Mouse (Mus musculus): ENCODE measurements at regions not wholly inside any gene's neighbourhood (a gene's known extent, or its start where the extent isn't known, plus 50 kb on each side); places are given as distances from the start of the nearest gene placed in this dataset.

DNA sequence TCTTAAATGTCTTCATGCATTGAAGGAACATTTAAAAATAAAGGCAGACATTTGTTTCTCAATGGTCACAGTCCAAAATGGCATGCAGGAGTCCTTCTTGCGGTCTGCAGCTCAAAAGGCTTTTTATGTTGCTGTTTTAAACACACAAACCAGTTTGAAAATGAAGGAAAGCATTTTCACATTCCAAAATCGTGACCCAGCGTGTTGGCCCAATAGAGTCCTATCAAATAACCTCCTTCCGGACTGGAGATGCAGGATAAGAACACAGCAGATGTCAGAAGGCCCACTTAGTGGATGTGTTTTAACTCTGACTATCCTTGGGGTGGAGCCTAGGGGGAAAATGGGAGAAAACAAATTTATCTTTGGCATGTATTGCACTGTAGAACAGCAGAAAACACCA, 263.4 kb upstream of the Pik3r1 start:
- no peak for DNase-seq

DNA sequence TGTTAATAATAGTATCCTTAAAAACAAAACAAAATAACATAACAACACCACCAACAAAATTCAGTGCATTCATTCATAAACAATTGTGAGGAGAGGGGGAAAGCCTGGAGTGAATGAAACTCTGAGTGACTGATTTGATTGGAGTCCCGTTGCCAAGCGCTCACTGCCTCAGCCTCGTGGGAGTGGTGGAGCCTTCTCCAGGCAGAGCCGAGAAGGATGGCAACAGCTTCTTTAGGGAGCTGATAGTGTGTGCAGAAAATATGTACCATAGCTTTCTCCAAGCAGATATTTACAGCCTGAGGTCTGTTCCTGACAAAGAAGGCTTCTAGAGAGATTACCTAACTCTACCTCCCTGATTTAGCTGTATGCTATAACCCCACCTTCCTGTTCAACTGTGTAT, 266.5 kb upstream of the Pik3r1 start:
- no peak for DNase-seq

DNA sequence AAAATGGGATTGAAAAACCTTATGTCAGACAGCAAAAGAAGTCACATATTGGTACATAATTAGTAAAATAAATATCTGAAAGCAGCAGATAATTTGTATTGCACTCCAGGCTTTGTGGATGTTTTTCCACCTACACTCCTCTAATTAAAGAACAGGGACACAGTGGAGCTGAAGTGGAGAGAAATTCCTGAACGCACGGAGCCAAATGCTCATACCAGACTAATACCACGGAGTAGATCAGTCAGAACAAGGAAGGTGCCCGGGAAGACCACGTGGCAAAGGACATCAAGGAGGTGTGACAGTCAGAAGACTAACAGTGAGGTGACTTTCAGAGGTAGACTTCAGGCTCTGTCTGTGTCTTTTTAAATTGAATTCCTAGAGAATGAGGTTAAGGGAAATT, 268.0 kb upstream of the Pik3r1 start:
- DNase-seq, result no peak

DNA sequence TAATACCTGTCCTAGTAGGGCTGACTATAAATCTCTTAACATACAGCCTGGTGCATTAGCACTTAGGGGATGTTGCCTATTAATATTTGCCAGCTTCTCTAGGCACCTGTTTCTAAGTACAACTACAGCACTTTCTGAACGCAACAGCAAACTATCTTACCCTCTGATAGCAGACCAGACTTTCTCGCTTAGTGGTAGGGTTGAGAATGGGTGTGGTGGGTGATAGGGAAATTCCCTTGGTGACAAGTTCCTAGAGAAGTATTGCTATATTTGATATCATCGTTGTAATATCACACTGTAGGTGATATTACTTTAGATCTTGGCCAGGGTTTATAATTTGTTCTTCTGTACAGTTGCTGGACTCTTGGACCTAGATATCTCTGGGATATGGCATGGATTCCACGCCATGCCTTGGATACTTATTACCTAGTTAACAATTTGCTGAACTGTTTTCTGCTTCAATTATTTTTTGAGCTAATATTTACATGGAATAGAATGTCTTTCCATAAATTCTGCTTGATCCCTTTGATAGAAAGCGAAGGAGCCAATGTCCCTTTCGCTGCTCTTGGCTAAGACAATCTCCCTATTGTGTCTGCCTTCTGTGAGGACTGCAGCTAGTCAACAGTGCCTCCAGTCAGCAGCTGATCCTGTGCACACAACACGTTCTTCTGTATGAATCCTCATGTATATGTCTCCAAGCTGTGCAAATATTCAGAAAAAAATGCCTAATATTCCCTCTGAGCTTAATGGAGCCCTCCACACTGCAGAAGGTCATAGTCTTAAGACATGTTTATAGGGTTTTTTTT, 269.0 kb upstream of the Pik3r1 start:
- no peak for DNase-seq

DNA sequence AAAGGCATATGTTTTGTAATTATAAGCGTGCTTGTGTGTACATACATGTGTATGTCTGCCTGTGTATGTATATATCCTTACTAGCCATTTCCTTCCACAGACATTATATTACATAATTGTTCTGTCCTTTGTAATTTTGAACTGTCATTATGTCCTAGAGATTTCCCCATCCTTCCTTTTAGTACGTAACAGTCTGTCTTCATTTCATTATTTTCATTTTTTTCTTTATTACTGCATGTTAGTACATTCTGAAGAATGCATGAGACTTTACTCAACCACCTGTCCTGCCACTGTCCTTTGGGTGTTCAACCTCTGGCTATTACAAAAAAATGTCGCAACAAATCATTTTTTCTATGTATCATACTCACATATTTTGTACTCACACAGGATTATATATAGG, 292.2 kb upstream of the Pik3r1 start:
- DNase-seq, result no peak

DNA sequence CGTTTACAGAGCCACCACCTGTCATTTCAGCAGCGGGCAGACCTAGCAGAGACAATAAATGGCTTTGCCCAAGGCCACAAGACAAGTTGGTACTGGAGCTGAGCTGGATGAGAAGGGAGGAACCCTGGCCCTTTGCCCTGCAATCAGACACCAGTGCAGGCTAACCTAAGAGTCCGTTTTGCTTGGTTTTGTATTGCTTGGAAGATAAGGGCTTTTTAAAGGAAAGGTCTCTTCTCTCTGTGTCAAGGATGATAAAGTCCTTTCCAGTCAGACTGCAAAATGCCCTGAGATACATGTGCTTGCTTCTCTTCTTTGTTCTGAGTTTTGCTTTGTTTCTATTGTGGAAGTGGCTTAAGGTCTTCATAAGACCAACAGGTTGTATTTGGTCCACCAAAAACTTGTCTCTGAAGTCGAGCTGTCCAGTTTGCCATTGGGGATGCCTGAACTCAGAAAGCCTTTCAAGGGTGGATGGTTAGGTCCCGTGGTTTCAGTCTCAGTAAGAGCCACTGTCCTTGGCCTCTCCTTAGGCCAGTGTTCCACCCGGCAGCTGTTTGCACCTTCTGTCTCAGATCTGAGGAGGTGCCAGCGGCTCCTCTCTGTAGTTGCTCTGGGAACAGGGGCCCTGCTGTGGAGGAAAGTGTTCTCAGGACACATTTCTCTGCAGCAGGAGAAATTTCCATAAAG, 296.7 kb upstream of the Pik3r1 start:
- peak; percentile 53 for DNase-seq

DNA sequence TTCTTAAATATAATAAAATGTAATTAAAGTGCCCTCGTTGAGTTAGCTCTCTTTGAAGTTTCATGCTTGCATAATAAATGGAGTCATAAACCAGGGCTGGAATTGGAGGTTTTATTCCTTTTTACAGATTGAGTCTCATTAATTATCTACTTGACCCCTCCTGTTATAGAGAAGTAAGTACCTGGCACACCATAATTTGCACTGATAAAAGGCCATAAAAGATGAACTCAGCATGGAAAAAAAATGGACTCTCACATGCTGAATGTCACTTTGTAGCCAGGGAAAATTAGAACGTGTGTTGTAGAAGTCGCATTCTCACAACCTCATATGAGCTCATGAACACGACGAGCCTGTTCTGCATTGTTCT, 297.2 kb upstream of the Pik3r1 start:
- no peak for DNase-seq

DNA sequence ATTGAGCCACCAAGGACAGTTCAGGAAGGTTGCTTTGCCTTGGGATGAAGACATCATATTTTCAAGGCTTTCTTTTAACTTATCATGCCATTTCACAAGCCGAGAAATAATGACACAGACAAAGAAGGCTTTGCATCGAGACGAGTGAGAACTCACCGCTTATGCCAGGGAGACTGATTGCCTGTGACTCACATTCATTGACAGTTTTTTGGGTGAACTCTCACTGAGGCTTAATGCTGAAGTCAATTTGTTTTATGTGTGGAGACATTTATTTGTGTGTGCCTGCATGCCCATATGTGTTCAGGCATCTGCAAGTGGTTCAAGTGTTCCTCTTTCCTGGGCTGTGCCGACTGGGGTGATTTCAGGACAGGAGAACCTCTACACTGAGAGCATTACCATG, 297.8 kb upstream of the Pik3r1 start:
- no peak for DNase-seq

DNA sequence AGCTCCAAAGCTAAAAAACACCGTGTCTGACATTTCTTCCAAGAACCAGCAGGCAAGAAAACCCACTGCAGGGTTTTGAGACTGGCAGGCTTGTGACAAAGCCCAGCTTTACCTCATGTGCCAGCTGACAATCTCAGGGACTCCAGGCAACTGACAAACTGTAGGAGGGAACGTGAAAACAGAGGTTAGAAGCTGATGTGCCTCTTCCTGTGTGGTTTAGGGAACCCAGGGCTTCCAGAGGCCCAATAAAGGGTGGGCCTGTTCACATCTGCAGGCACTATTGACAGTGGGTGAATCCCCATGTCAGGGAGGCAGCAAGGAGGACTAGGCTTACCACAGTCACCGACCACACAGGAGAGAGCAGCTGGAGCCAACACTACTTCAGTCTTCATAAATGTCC, 302.7 kb upstream of the Pik3r1 start:
- no peak for DNase-seq

DNA sequence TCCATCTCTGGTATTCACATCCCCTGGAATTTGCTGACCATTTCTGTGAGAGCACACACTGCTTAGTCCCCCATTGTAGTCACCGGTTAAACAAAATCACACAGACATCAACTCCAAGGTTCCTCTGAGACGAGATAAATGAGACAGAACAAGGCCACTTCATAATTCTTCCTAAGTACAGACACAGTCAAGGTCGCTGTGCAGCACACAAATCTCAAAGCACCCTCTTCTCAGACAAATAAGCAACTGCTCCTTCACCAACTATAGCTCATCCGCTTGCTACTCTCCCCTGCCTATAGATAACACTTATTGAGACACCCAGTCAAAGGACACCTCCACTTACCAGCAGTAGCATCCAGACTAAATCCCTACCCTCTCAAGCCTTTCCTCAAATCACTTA, 304.3 kb upstream of the Pik3r1 start:
- DNase-seq, result no peak

DNA sequence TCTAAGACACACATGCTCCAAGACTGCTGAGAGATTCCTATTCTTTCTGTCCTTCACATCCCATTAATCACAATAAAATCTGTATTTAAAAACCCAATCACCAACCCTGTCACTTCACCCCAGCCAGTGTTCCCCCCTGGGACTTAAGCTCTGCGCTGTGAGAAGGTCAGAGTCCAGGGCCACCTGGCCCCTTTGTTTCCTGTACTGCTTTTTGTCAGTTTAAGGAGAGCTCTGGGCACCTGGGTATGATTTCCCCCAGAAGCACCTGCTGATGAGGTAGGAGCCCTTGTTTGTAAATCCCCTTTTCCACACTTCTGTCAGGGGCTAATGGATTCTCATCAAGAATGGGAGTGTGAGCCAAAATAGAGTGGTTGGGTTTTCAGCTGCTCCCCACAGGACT, 319.7 kb upstream of the Pik3r1 start:
- DNase-seq, result no peak

DNA sequence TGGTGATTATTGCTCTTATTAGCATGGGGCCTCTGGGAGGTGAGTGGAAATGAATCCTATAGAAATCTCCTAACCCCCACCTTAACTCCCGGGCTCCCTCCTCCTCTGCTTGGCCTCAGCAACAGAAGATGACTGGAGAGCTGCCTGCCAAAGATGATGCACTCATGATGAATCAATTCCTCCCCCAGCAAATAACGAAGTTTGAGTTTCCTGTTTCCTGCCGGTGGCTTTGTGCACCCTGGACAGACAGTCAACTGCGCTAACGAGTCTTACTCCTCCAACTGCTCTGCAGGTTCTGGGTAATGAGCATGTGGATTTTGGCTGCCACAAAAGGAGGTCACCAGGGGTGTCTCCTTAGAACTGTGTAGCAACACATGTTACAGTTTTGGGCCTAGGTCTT, 321.5 kb upstream of the Pik3r1 start:
- DNase-seq, result no peak

DNA sequence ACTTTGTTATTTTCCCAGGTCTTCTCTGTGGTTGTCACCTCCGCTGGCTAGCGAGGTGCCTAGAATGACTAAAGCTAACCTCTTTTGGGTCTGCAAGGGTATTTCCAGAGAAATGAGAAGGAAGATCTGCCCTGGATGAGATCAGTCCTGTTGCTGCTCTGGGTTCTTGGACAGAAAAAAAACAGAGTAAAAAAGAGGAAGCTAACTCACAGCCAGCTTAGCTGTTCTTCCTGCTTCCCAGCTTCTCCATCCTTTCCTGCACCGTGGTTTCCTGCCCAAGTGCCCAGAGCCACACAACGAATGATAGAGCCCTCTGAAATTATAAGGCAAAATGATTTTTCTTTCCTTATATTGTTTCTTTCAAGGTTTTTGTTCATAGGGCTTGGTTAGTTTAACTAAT, 326.2 kb upstream of the Pik3r1 start:
- no peak for DNase-seq

DNA sequence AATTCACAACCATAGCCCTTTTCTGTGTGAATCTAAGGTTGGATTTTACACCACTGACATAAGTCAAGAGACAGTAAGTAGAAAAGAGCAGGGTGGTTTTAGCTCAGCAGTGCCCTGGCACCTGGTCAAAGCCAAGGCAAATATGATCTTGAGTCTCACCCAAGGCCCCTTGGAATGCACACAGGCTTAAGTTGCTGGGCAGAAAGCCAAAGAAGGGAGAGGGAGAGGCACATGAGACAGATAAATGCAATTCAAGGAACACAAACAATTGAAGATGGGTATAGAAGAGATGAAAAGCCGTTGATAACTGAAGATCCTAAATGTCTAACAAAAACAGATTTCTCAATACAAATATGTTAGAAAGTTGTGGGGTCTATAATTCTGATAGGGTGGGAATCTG, 335.1 kb upstream of the Pik3r1 start:
- no peak for DNase-seq

DNA sequence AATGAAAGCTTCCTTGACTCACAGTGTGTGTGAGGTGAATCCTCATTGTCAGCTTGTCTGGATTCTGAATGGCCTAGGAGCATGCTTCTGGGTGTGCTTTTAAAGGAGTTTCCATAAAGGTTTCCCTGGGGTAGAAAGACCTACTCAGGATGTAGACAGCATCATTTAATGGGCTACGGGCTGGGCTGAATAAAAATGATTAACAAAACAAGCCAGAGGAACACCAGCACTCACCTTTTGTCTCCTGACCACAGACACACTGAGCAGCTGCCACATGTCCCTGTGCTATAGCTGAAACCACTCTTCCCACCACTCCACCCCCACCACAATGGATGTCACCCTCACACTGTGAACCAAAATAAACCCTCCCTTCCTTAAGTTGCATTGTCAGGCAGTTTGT, 338.2 kb upstream of the Pik3r1 start:
- DNase-seq, result no peak

DNA sequence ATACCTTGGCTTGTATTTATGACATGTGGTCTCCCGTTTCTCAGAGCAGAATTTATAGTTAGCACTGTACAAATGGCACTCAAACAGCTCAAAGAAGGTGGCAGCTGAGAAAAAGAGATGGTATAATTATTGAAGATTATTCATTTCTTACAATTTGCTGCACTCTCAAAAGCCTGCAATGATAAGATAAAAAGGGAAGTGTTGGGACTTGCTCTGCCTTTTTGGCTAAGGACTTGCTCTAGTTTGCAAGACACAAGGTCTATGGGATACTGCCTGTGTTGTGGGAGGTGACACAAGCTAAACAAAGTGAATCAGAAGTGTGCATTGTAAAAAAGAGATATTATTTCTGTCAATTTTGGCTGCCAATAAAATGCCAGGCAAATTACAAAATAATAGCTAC, 340.2 kb upstream of the Pik3r1 start:
- no peak for DNase-seq

DNA sequence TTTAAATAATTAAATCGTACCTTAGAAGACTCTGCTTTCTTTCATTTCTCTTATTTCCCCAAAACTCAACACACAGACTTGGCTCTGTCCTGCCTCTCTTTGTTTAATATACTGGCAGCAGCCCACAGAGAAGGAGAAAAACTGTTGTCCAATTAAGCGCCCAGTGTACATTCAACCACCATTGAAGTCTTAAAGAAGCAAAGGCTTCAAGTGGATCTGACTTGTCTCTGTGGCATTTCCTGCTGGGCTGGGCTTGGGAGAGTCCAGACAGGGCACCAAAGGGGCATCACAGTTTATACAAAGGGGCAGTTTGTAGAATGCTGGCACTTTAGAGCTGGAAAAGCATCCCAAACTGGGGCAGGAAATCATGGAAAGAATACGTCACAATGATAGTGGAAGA, 340.9 kb upstream of the Pik3r1 start:
- DNase-seq, result no peak

DNA sequence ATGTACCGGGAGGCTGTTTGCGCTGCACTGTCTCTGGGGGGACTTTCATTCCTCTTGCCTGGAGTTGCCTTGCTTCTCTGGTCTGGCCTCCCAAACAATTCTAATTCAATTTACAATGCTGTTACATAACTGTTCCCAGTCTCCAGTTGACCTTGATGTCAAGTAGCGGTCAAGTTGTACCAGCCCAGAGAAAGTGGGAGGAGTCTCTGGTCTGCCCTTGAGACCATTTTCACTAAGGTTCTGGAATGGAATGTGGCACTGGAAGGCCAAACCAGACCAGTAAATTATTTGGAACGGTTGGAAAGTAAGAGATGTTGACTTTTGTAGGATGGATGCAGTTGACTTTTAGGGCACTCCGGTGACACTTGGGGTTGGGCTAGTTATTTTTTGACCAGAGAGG, 345.9 kb upstream of the Pik3r1 start:
- DNase-seq, result no peak

DNA sequence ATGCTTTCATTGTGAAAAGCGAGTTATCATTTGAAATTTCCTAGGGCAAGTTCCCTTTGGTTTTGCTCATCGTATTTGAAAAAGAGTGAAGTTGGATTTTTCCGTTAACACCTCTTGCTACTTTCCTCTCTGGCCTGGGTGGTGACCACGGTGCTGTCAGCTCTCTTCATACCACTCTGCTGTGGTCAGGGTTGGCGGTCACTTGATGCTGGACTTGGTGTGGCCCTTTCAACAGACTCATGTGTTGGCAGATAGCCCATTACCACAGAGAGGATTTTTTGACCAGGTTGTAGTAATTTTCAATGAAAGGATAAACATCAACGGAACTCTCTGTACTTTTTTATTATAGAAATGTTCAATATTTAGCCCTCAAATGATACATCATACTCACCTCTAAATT, 354.3 kb upstream of the Pik3r1 start:
- no peak for DNase-seq

DNA sequence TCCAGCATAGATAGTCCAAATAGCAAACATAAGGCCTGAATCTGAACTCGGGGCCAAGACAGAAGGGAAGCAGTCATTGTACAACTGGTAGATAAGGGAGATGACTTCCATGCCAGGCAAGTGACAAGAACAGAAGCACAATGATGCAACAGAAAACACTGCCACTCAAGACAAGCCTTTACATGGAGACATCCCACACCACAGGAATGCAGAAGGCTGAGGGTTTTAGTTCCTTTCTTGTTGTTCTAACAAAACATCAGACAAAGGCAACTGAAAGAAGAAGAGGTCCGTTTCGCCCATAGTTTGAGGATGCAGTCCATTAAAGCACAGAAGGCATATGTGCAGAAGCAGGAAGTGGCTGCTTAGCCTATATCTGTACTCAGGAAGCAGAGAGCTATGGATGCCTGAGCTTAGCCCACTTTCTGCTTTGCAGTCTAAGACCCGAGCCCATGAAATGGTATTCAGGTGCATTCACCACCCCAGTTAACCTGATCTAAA, 360.0 kb upstream of the Pik3r1 start:
- DNase-seq, result no peak

DNA sequence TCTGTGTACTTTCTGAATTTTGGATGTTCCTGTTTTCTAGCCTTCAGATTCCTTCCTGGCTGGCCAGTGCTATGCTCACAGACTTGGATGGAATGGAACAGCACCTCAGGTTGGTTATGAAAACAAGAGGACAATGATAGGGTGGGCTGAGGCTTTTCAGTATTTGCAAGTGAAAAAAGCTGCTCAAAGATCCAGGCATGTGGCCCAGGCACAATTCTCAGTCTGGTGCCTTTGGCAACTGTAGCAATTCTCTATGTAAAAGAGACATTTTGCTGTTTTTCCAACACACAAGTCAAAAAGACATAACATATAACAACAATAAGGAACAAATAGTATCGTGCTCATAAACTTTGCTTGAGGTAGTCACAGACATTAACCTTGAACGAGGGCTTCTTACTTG, 363.4 kb upstream of the Pik3r1 start:
- DNase-seq, result no peak

DNA sequence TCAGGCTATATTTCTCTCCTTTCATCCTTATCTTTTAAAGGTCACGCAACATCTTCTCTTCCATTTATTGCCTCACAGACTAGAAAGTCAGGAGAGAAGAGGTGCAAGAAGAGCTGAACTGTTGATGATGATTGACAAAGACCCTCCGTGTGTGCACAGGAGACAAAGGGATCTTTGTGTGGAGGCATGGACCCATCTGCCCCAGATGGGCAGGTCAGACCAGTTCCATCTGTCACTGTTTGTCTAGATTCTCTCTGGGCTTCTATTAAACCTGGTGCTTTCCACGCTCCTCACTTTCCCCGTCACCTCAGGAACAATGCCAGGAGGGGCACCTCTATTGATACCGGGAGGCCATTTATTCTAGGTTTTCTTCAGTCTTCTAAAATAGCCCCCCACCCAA, 364.1 kb upstream of the Pik3r1 start:
- DNase-seq, result no peak

DNA sequence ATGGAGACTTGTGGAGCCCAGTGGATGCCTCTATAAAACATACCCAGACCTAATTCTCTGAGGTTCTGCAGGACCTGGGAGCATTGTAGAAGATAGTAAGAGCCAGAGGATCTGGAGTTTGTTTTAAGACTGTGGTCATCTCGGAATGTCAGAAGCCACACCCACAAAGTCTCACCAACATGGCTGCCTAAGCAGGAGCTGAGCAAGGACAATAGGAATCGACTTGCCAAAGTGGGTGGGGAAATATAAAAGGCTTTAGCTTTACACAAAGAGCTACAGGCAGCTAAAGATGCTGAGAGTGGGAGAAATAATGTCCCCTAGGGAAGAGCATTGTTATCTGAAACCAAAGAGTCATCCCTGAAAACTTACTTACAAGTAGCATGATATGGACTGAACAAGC, 364.7 kb upstream of the Pik3r1 start:
- DNase-seq, result no peak

DNA sequence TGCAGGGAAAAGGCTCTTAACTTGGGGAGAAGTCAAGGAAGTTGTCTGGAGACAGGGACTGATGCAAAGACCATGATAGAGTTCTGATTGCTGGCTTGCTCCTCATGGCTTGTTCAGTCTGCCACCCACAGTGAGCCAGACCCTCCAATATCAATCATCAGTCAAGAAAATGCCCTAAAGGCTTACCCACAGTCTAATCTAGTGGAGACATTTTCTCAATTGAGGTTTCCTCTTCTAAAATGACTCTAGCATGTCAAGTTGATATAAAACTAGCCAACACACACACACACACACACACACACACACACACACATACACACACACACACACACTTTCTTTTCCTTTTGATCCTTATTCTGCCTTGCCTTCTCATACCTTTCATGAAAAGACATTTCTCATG, 367.2 kb upstream of the Pik3r1 start:
- DNase-seq, result no peak
